Mouse (Mus musculus) erythroid progenitor cell, adult 5-6 weeks (primary cell): ENCODE data around the gene Psmg3. TPM values are rescaled to one million over a fixed set of nuclear protein-coding genes. Genes with fewer than 3 reads are reported as not detected.

Experiments used
- ATAC-seq: replicated peaks from 2 replicates; pipeline ENCODE4 v1.8.0; 2016; ENCODE audit warnings: moderate number of reproducible peaks, mild to moderate bottlenecking, moderate TSS enrichment, inconsistent platforms; ENCODE audit not compliant: poor library complexity, low FRiP score, severe bottlenecking
- total RNA-seq, 2 experiments: library from RNA; stranded (forward) in 1 of 2; stranded (reverse) in 1 of 2; fragments of 150-400 nt in 1 of 2; fragments of 186-747, 209-891 nt in 1 of 2; gene quantifications; 2 replicates each; pipeline versions ENCODE4 v1.2.3 to v1.2.4; 2015 to 2017; ENCODE audit warnings: low replicate concordance in 2 of 2

Psmg3 gene
- total RNA-seq (2015; ENCODE audit: low replicate concordance) (3.2 and 25.2 TPM in 2 replicates), total RNA-seq (2017; ENCODE audit: low replicate concordance) (5.3 and 15.7 TPM in 2 replicates)

DNA sequence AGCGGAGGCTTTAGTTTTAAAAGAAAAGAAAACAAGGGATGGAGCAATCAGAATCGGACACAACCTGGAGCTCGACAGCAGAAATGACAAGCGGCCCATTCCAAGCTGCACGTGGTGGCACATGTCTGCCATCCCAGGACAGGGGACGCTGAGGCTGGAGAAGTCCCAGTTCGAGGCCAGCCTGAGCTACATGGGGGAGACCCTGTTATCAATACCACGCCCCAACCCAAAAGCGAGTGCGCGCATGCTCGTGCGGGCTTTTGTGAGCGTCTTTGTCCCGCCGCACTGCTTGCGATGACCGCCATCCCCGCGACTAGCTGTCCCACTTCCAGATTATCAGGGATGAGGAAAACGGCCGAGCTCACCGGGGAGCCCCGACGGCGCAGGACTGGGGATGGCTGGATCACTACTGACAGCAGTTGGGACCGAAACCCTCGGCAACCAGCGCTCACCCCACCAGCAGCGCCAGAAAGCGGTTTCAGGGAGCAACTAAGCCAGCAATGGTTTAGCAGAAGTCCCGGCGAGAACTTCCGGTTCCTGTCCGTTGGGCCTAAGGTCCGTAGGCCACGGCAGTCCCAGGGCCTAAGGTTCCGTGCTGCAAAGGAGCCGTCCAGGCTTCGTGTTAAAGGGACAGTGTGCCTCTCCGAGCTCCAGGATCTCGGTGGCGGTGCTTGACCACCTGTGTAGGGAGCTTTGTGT is at the start of gene Psmg3, which contains the start of gene Gm26938:
TSS of gene Psmg3 (minus strand) at position 529 of the 699 bp plus-strand sequence.
TSS of gene Gm26938 (minus strand) at position 51 of the 699 bp plus-strand sequence.
- peak; percentile 97 for ATAC-seq

DNA sequence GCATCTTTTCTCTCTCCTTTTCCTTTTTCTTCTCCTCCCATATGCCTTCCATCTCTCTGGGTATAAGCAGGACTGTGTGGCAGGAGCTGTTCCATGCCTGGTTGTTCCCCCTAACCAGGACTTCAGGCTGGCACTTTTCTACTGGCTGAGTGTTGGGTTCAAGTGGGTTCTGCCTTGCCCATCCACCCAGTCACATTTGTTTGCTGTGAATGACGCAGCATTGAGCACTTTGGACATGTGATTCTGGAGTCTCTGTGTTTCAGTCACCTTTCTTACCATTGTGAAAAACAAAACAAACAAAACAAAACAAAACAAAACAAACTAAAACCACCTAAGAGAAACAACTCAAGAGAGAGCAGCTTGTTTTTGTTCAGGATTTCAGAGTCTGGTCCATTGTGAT is 44.8 kb upstream of the Psmg3 start:
- no peak for ATAC-seq

DNA sequence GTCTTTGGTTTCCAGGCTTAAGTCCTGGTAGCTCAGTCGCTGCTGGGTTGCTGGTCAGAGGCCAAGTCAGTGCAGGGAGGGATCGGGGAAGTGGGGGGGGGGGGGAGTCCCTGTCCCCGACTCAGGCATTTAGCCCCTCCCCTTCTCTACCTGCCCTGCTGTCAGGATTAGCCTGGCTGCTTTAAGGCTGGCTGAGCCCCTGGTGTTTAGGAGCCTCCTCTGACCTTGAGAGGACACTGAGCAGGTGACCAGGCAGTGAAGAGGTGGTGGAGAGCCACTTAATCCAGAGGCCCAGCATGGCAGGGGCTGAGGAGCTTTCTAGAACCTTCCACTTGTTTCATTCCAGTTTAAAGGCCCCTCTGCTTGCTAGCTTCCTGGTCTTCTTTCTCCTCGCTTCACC is 44.2 kb upstream of the Psmg3 start:
- no peak; the same call in 1 of the 2 replicates for ATAC-seq

DNA sequence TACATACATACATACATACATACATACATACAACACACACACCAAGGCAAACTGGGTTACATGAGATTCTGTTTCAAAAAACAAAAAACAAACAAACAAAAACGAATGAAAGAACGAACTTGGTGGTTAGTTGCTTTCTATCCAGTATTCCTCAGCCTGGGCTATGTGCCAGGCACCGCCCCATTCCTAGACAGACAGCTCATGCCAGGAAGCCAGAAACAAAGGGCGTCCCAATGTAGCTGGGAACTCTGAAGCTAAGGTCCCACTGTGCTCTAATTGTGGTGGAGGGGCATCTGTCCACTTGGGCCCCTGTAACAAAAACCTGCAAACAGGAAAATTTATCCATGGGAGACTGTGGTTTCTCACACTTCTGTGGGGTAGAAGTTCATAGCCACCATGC is 36.1 kb upstream of the Psmg3 start:
- no peak for ATAC-seq

DNA sequence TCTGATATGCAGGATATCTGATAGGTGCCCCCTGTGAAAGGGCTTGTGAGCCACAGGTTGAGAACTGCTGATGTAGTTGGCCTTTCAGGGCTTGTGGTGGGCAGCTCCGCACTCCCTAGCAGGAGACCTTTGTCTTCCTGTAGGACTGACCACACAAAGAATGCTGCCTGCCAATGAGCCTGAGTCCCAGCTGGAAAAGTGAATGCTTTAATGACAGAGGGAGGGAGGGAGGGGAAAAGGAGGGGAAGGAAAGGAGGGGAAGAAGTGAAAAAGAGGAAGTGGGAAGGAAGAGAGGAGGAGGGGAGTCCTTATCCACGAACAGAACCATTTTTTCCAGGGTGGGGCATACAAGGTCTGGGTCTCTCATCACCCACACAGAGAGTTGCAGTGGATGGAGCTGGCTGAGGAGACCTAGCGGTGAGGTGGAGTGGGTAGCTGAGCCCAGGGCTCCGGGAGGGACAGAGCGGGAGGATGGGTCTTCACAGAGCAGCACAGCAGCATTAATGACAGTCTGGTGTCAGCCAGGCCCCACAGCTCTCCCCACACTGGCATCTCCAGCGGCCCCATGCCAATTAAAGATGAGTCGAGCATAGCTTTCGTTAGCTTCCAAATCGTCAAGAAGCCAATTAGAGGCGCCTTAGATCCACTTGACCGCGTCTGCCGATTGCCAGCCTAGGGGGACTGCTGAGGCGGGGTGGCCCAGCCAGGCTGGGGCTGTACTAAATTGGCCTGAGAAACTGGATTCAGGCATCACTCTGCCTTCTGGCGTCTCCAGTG is 33.8 kb upstream of the Psmg3 start:
- no peak for ATAC-seq

DNA sequence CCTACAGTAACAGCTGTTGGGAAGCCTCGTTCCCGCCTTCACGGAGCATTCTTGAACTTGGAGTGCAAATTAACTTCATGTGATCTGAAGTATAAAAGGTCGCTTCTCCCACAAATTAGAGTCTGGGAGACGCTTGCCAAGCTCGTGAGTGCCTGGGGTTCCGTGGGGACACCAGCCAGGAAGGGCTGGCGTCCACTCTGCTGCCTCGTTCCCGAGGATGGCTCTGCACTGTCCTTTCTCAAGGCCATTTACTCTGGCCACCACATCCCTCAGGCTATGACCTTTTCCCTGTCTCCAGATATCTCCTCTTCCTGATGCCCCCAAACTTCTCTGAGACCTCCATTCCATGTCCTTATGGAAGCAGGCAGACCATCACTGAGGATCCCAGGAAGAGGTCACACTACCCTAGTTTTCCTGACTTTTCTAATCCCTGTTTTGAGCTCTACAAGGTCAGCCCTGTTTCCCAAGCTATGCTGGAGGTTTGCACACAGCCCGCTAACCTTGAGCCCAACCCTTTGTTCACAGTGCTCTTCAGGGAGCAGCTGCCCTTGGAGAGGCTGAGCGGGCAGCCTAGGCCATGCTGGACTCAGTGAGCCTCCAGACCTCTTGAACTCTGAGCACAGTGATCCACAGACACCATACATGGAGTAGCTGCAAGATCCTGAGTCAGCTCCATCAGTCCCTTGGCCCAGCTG is 23.1 kb upstream of the Psmg3 start:
- ATAC-seq: no peak

DNA sequence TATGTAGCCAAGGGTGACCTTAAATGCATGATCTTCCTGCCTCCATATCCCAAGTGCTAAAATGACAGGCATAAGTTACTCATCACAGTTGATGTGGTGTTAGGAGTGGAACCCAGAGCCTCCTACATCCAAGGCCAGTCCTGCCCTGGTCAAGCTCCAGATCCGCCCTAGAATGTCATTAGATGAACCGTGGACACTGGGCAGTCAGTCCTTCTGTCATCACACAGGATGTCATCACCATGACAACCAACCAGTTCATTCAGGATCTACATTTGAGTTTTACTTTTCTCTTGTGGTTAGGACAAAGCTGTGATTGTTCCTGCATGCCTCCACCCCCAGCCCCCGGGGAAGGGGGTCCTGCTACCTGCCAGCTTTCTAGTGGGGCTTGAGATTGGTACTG is 12.5 kb upstream of the Psmg3 start:
- ATAC-seq: no peak

DNA sequence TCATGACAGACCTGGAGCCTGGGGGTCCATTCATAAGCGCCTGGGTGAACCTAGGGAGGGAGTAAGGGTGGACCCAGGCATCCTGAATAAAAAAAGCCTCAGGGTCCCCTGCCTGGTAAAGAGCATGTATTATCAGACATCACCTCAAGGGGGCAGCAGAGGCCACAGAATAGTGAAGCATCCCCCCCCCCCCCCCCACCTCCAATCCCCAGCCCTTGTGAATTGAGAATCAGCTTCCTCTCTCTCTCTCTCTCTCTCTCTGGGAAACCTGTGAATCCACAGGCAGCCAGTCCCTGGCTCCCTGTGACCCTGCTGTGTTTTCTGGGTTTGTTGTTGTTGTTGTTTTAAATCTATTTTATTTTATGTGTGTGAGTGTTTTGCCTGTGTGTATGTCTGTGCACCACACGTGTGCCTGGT is 11.8 kb upstream of the Psmg3 start:
- ATAC-seq: 0 out of 2 replicates have a peak, but pooled peaks have one; percentile 43

DNA sequence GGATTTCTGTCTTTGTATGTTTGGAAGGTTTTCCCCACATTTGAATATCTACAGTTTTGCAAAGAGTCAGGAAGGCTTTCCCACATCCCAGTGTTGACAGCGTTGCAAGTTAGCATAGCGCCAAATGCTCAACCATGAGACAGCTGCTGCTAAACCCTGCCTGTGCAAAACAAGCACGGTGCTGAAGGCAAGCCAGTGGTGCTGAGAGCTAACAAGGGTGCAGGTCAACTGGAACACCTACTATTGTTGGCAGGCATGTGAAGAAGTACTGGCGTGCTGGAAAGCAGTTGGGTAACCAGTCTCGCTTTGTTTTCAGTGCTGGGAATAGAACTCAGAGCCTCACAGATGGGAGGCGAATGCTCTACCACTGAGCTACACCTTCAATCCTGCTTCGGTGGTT is 9.0 kb upstream of the Psmg3 start:
- ATAC-seq: no peak

DNA sequence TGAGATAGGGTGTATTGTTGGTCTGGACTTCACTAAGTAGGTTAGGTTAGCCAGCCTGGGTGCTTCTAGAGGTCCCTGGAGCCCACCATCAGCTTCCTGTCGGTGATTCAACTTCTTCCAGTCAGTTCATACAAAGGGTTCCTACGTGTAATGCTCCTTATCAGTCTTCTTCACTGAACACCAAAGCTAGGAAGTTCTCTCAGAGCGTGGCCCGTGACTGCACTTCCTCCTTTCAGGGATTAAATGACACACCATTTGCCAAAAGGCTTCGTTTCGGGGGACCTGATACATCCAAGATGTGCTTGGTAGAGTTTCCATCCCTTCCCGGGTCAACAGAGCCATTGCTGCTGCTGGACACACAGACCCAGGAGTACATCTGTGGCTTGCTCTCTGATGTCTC is 5.4 kb upstream of the Psmg3 start:
- no peak for ATAC-seq

DNA sequence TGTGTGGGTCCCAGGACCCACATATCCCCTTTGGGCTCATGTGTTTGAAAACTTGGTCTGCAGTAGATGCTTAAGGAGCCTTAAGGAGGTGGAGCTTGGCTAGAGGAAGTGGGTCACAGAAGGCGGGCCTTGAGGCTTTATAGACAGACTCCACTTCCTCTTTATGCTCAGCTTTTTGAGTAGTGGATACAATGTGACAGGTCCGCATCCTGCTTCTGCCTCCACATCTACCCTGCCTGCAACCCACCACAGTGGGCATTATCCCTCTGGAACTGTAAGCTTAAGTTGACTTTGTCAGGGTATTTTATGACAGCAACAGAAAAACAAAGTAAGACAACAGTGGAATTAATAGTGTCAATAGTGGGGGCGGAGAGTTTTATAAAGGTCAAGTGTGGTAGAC is 4.0 kb upstream of the Psmg3 start:
- ATAC-seq: no peak

DNA sequence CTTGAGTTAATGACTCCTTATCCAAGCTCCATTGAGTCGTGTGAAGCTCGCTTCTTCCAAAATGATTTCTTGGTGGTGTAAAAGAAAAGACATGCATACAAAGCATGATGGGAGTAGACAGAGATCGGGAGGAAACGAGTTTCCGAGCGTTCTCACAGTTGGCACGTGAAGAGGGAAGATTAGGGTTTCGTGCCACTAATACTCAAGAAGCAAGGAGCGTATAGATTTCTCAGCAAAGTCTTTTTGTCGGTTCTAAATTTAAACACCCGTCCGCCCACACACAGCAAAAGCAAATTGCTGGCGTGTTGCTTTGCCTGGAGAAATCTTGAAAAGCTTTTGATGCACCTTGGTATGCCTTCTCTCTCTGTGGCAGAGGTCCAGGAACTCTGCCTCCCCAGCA is 2.7 kb upstream of the Psmg3 start:
- ATAC-seq: no peak

DNA sequence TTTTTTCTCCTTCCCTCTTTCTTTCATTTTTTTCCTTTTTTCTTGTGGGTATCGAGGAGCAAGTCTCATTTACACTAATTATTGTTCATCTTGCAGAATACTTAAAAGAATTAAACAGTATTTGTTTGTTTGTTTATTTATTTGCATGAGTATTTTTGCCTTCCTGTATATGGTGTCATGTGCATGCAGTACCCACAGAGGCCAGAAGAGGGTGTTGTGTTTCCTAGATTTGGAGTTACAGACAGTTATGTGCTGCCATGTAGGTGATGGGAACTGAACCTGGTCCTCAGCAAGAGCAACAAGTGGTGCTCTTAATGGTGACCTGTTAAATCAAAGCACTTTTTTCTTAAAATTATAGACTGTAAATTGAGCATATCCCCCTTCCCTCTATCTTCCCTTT is 908 bp upstream of the Psmg3 start:
- no peak for ATAC-seq

DNA sequence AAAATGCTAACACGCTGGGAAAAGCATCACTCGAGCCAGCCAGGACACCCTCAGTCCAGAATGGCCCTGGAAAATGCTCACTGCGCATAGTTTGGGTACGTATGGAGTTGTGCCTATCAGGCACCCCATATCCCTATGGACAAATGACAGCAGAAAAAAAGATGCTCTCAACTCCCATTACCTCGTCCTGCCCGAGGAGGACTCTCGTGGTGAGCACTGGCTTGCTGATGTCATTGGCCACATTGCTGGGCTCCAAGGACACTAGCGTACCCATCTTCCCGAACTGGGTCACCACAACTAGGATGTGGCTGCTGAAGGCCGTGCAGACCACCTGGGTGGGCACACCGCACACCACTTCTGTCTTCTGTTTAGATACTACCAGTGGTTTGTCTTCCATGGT is 738 bp downstream of the Psmg3 start:
- ATAC-seq: no peak

DNA sequence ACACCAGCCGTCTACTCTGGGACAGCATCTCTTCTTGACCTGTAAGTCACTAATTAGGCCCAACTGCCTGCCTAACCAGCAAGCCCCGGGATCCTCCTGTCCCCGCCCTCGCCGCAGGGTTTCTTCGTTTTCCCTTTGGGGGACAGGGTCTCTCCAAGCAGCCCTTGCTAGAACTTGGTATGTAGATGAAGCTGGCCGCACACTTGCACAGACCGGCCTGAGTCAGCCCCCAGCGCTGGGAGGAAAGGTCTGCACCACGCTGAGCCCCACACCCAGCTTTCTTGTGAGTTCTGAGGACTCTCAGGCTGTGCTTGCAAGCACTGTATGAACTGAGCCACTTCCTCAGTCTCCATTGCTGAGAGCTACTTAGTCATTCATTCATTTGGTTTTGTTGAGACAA is 2.2 kb downstream of the Psmg3 start:
- ATAC-seq: no peak

DNA sequence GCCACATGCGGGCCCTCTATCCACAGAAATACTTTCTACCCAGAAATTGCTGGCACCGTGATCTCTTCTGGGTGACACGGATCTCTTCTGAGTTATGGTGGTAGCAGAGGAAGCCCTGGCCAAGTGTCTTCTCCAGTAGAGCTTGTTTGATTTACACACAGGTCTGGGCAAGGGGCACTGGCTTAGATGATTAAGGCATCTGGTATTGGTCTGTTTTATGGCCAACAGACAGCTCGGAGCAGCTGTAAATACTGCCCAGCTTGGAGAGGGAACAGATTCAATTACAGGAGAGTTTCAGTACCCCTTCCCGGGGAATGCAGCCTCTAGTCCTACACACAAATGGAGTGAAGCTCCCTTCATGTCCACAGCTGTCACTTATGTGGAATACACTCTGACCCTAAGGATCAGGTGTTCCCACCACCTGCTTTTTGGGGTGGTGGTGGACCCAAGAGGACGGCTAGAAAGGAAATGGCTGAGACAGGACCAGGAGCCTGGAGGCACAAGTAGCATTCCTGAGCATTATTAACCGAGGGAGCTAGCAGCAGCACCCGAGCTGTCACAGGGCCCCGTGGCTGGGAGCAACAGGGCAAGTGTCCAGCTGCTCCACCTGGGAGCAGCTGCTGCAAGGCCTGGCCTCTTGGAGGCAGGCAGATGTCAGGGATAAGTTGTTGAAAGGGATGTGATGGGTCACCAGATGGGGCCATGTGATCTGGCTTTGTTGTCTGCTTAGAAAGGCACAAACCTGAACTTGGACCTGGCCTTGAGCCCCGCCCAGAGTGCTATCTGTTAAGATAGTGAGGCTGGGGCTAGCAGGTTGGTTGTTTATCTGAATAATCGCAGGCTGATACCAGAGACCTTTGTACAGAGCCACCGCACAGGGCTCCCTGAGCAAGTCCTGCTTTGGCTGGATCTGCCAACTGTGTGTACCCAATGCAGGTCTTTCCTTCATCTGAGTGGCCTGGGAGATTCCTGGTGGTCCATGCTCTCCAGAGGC is 4.9 kb downstream of the Psmg3 start:
- ATAC-seq: no peak

DNA sequence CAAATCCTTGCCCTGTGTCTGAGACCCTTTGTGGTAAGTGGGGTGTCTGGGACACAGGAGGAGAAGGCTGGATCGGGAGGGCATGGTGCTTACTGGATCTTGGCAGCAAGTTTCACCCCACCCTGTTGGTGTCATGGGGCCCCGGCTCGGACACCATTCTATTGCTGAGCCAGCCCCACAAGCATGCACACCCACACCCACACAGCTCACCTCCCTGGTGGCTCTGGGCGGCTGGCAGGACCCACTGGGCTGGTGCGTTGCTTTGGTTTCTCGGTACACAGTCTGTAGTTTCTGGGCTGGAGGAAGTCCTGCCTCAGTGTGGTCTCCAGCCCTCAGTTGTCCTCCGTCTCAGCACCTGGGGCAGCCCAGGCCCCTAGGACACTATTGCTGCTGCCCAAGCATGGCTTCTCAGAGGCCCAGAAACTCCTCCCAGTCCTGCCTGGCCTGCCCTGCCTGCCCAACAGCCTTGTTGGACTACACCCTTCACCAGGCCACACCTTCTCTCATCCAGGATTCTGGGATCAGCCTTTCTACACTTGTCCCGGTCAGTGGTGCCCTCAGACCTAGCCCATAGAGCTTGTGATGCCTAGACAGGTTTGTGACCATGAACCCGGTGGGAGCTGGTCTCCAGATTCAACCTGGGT is 7.0 kb downstream of the Psmg3 start, which contains the start of gene Tmem184a:
TSS of gene Tmem184a (minus strand) at position 380 of the 644 bp plus-strand sequence.
- ATAC-seq: no peak

DNA sequence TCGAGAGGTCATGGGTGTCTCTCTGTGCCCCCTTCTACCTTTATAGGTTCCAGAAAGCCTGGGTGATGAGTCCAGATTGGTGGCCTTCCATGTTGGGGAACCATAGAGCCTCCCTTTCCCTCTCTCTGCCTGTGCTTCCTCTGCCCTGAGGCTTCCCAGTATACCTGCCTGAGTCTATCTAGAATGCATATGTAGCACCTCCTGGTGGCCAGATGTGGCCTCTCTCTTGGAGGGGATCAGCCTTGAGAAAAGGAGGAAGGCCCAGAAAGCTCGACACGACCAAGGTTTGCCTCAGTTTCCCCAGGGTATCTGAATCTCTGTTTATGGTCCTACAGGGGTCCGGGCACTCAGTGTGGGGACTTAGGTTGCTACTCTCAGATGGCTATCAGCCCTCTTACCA is 7.9 kb downstream of the Psmg3 start:
- ATAC-seq: peak; percentile 84

DNA sequence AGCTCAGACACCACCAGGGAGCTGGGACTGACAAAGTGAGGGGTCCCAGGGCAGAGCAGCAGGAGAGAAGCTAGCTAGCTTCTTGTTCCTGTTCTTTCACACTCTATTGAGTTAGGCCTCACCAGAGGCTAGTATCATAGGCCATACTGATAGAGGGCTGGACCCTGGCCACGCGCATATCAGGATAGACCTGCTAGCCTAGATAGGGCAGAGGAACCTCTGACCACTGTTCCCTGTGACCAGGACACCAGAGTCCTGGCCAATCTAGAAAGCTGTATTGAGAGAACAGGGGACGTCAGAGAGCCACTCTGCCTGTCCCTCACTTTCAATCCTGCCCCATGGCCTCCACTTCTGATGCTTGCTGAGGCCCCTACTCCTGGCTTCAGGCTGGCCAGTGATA is 8.6 kb downstream of the Psmg3 start:
- peak; percentile 13; the same call in 1 of the 2 replicates for ATAC-seq
